Mouse (Mus musculus) testis, adult 2 months (tissue): Measurements from ENCODE around the gene Cog3. TPM values are rescaled to one million over a fixed set of nuclear protein-coding genes. Genes with fewer than 3 reads are reported as not detected.
"Not testable (repeated sequence)": the region's sequence is repeated elsewhere in the genome, so short reads cannot be mapped to it uniquely, and the experiment has no call there.

Source experiments
- H3K27ac ChIP-seq: fragments of 200-500 bp; 2 replicates; pipeline ENCODE4 v1.5.1; 2012; ENCODE audit warnings: low read depth, low read length; ENCODE audit not compliant: control insufficient read depth, insufficient read depth
- H3K27me3 ChIP-seq: fragments of 200-500 bp; 2 replicates; pipeline ENCODE4 v1.6.1; 2012; ENCODE audit warnings: mild to moderate bottlenecking, low read length, moderate library complexity; ENCODE audit not compliant: control insufficient read depth, insufficient read depth
- H3K36me3 ChIP-seq: fragments of 200-500 bp; 2 replicates; pipeline ENCODE4 v1.6.1; 2012; ENCODE audit warnings: mild to moderate bottlenecking, low read length; ENCODE audit not compliant: control insufficient read depth, insufficient read depth
- H3K4me1 ChIP-seq: fragments of 200-500 bp; 2 replicates; pipeline ENCODE4 v1.6.1; 2012; ENCODE audit warnings: low read length; ENCODE audit not compliant: control insufficient read depth, insufficient read depth
- H3K4me3 ChIP-seq: fragments of 200-500 bp; 2 replicates; pipeline ENCODE4 v1.5.1; 2012; ENCODE audit warnings: low read depth, mild to moderate bottlenecking, low read length, moderate library complexity, mixed read lengths; ENCODE audit not compliant: control insufficient read depth
- CTCF ChIP-seq: fragments of 200-500 bp; IDR thresholded peaks from 2 replicates; pipeline ENCODE4 v1.5.1; 2012; ENCODE audit warnings: low read depth, mild to moderate bottlenecking, inconsistent platforms, low read length, moderate library complexity; ENCODE audit not compliant: control insufficient read depth, insufficient read depth, insufficient replicate concordance
- POLR2A ChIP-seq: fragments of 200-500 bp; IDR thresholded peaks from 2 replicates; pipeline ENCODE4 v1.6.1; 2012; ENCODE audit warnings: low read depth, mild to moderate bottlenecking, inconsistent platforms, low read length, moderate library complexity; ENCODE audit not compliant: control insufficient read depth
- polyA plus RNA-seq: library from polyadenylated mRNA; depleted of rRNA; stranded (reverse); fragments of >200 nt; gene quantifications from 2 replicates; pipeline ENCODE4 v1.2.3, GENCODE M21; 2012

The Cog3 gene
- polyA plus RNA-seq, 1 experiment, result 10.1 TPM

GRCm38 (mm10) chr14:75773431-75773830, 19.1 kb upstream of the Cog3 start:
- no peaks in the 10 kb centered on the region for H3K4me1 ChIP-seq
- H3K36me3 ChIP-seq, result no peaks in the 10 kb centered on the region
- no peak overlapping the region for H3K4me3 ChIP-seq
- H3K27me3 ChIP-seq, result no peaks in the 10 kb centered on the region
- H3K27ac ChIP-seq, result no peak overlapping the region
- no peak for TF ChIP-seq POLR2A
- TF ChIP-seq CTCF, result no peak

- H3K27me3 ChIP-seq, H3K4me1 ChIP-seq, H3K4me3 ChIP-seq, H3K36me3 ChIP-seq: not testable (repeated sequence)
- H3K27ac ChIP-seq, result 0 out of 2 replicates have a peak overlapping the region, but pooled peaks have one; percentile 20
These were observed 18.1 kb upstream of the Cog3 start for GRCm38 (mm10) chr14:75772407-75772806.

- Histone ChIP-seq H3K4me3 (no peak overlapping the region), H3K36me3 (no peaks in the 10 kb centered on the region), H3K27me3 (no peaks in the 10 kb centered on the region), H3K4me1 (no peaks in the 10 kb centered on the region), H3K27ac (no peak overlapping the region)
- TF ChIP-seq POLR2A, result no peak
- TF ChIP-seq CTCF, result no peak
These were observed 16.8 kb upstream of the Cog3 start for GRCm38 (mm10) chr14:75771101-75771501.

GRCm38 (mm10) chr14:75769334-75769733, 15.0 kb upstream of the Cog3 start:
- no peak for TF ChIP-seq POLR2A
- no peak overlapping the region for H3K4me3 ChIP-seq
- H3K27me3 ChIP-seq, result no peaks in the 10 kb centered on the region
- H3K36me3 ChIP-seq, result no peaks in the 10 kb centered on the region
- no peaks in the 10 kb centered on the region for H3K4me1 ChIP-seq
- no peak overlapping the region for H3K27ac ChIP-seq

- no peak overlapping the region for H3K27ac ChIP-seq
- H3K36me3 ChIP-seq, result no peaks in the 10 kb centered on the region
- no peak overlapping the region for H3K4me3 ChIP-seq
- no peaks in the 10 kb centered on the region for H3K27me3 ChIP-seq
- TF ChIP-seq CTCF (no peak), POLR2A (no peak)
- no peaks in the 10 kb centered on the region for H3K4me1 ChIP-seq
These were observed 13.9 kb upstream of the Cog3 start for GRCm38 (mm10) chr14:75768275-75768608.

GRCm38 (mm10) chr14:75767492-75768274, 13.4 kb upstream of the Cog3 start:
- Histone ChIP-seq H3K4me1 (no peaks in the 10 kb centered on the region), H3K27ac (no peak overlapping the region), H3K27me3 (no peaks in the 10 kb centered on the region), H3K4me3 (no peak overlapping the region), H3K36me3 (no peaks in the 10 kb centered on the region)
- TF ChIP-seq POLR2A (no peak), CTCF (peak; percentile 53; the same call in 1 of the 2 replicates)

- Histone ChIP-seq H3K27ac (no peak overlapping the region), H3K36me3 (no peaks in the 10 kb centered on the region), H3K4me3 (no peak overlapping the region), H3K4me1 (no peaks in the 10 kb centered on the region), H3K27me3 (no peaks in the 10 kb centered on the region)
- TF ChIP-seq POLR2A (no peak), CTCF (peak; percentile 28; the same call in 1 of the 2 replicates)
These were observed 6.9 kb upstream of the Cog3 start for GRCm38 (mm10) chr14:75761028-75761805.

- no peak overlapping the region for H3K4me3 ChIP-seq
- no peaks in the 10 kb centered on the region for H3K36me3 ChIP-seq
- H3K27me3 ChIP-seq, result no peaks in the 10 kb centered on the region
- H3K27ac ChIP-seq, result no peak overlapping the region
- no peak for TF ChIP-seq CTCF
- TF ChIP-seq POLR2A, result no peak
- H3K4me1 ChIP-seq, result no peaks in the 10 kb centered on the region
These were observed 4.1 kb upstream of the Cog3 start for GRCm38 (mm10) chr14:75758401-75758800.
